Mouse (Mus musculus): ENCODE data around the gene Frmpd4. TPM values are rescaled to one million over a fixed set of nuclear protein-coding genes. Genes with fewer than 3 reads are reported as not detected.

Frmpd4 gene
- total and polyA plus RNA-seq, 3 experiments = not detected

GRCm38 (mm10) chrX:167518440-167518839 lies 1058.6 kb downstream of the Frmpd4 start:
- Histone ChIP-seq H3K4me2 (ENCODE audit: insufficient read depth, low read depth, poor library complexity, severe bottlenecking) (no peak overlapping the region), H3K36me3 (replicated peaks in 1 of 2; ENCODE audit: control insufficient read depth in 1 of 2, insufficient read depth in 1 of 2, low read length in 1 of 2) (no peaks in the 10 kb centered on the region), H3K27ac (ENCODE audit: insufficient read depth, low read depth) (no peak overlapping the region), H3K4me3 (replicated peaks in 1 of 3; ENCODE audit: low read depth in 2 of 3, low read length in 2 of 3, poor library complexity in 1 of 3) (no peak overlapping the region), H3K4me1 (ENCODE audit: control insufficient read depth in 1 of 2, insufficient read depth in 2 of 2) (no peaks in the 10 kb centered on the region; a peak in 1 of 4 replicates), H3K9ac (ENCODE audit: insufficient read depth, low read depth) (no peak overlapping the region), H3K9me3 (replicated peaks; ENCODE audit: low read length) (no peaks in the 10 kb centered on the region), H3K79me2 (replicated peaks; ENCODE audit: control insufficient read depth, extremely low read depth, insufficient read depth, poor library complexity, severe bottlenecking) (no peaks in the 10 kb centered on the region), H3K27me3 (replicated peaks) (no peaks in the 10 kb centered on the region)
- DNase-seq (ENCODE audit: extremely low read depth) = no peak
- in situ Hi-C loops (cut with MboI; ENCODE audit: low pct_ligation_motif_present, low pct_unique_long_range_greater_than_20kb, low sequenced_read_pairs) (no loop called here), dilution Hi-C loops (cut with MboI; ENCODE audit: extremely low pct_ligation_motif_present, extremely low pct_unique_long_range_greater_than_20kb, low sequenced_read_pairs) (no loop called here)
- TF ChIP-seq USF1 (IDR thresholded peaks at IDR 0.05; ENCODE audit: low read depth, low read length) (no peak), E2F4 (IDR thresholded peaks at IDR 0.05; ENCODE audit: insufficient replicate concordance, low read depth, low read length) (no peak), GABPA (IDR thresholded peaks at IDR 0.05; ENCODE audit: insufficient replicate concordance, low read depth, low read length) (no peak), MYC (IDR thresholded peaks at IDR 0.05; ENCODE audit: low read depth, low read length) (no peak), POLR2AphosphoS2 (IDR thresholded peaks at IDR 0.05; ENCODE audit: low read depth, low read length) (no peak), PAX5 (IDR thresholded peaks at IDR 0.05; ENCODE audit: low read length) (no peak), POLR2A (IDR thresholded peaks at IDR 0.05; ENCODE audit: low read depth, low read length) (no peak), HCFC1 (IDR thresholded peaks at IDR 0.05; ENCODE audit: low read depth, low read length) (no peak), ZMIZ1 (IDR thresholded peaks at IDR 0.05; ENCODE audit: low read depth, low read length) (no peak), USF2 (conservative IDR thresholded peaks at IDR 0.05; ENCODE audit: low read depth, low read length) (no peak), ELF1 (IDR thresholded peaks at IDR 0.05; ENCODE audit: low read depth, low read length) (no peak), BHLHE40 (IDR thresholded peaks at IDR 0.05; ENCODE audit: low read depth, low read length) (no peak), MAZ (IDR thresholded peaks at IDR 0.05; ENCODE audit: low read depth, low read length) (no peak), RAD21 (IDR thresholded peaks at IDR 0.05; ENCODE audit: low read depth, low read length) (no peak)

GRCm38 (mm10) chrX:167497780-167498179 lies 1079.3 kb downstream of the Frmpd4 start:
- no peaks in the 10 kb centered on the region for H3K36me3 ChIP-seq (replicated peaks in 1 of 2; ENCODE audit: control insufficient read depth in 1 of 2, insufficient read depth in 1 of 2, low read length in 1 of 2)
- H3K27ac ChIP-seq (ENCODE audit: insufficient read depth, low read depth) = no peak overlapping the region
- no peak overlapping the region for H3K4me2 ChIP-seq (ENCODE audit: insufficient read depth, low read depth, poor library complexity, severe bottlenecking)
- no peak overlapping the region for H3K9ac ChIP-seq (ENCODE audit: insufficient read depth, low read depth)
- DNase-seq (ENCODE audit: extremely low read depth) = peak; percentile 65
- no peaks in the 10 kb centered on the region for H3K9me3 ChIP-seq (replicated peaks; ENCODE audit: low read length)
- H3K4me1 ChIP-seq (ENCODE audit: control insufficient read depth in 1 of 2, insufficient read depth in 2 of 2) = no peaks in the 10 kb centered on the region
- H3K27me3 ChIP-seq (replicated peaks) = no peaks in the 10 kb centered on the region
- H3K79me2 ChIP-seq (replicated peaks; ENCODE audit: control insufficient read depth, extremely low read depth, insufficient read depth, poor library complexity, severe bottlenecking) = no peaks in the 10 kb centered on the region
- 0 out of 2 replicates have a peak, but pooled peaks have one; percentile 20 for TF ChIP-seq MAX (IDR thresholded peaks at IDR 0.05; ENCODE audit: low read length)
- no peak for TF ChIP-seq CHD2 (IDR thresholded peaks at IDR 0.05; ENCODE audit: low read length)
- TF ChIP-seq MEF2A (IDR thresholded peaks at IDR 0.05; ENCODE audit: borderline replicate concordance, low read depth, low read length) = no peak
- TF ChIP-seq NELFE (IDR thresholded peaks at IDR 0.05; ENCODE audit: low read depth, low read length) = 0 out of 2 replicates have a peak, but pooled peaks have one; percentile 27
- TF ChIP-seq GABPA (IDR thresholded peaks at IDR 0.05; ENCODE audit: insufficient replicate concordance, low read depth, low read length) = no peak
- no peak for TF ChIP-seq E2F4 (IDR thresholded peaks at IDR 0.05; ENCODE audit: insufficient replicate concordance, low read depth, low read length)
- TF ChIP-seq UBTF (IDR thresholded peaks at IDR 0.05; ENCODE audit: low read depth, low read length) = no peak
- TF ChIP-seq ZMIZ1 (IDR thresholded peaks at IDR 0.05; ENCODE audit: low read depth, low read length) = no peak
- TF ChIP-seq HCFC1 (IDR thresholded peaks at IDR 0.05; ENCODE audit: low read depth, low read length) = no peak
- TF ChIP-seq ZC3H11A (IDR thresholded peaks at IDR 0.05; ENCODE audit: low read depth, low read length) = peak; percentile 17; the same call in 1 of the 2 replicates
- peak; percentile 81 for TF ChIP-seq RAD21 (IDR thresholded peaks at IDR 0.05; ENCODE audit: low read depth, low read length)
- peak; percentile 76 for TF ChIP-seq SMC3 (IDR thresholded peaks at IDR 0.05; ENCODE audit: low read depth, low read length)
- no peak for TF ChIP-seq PAX5 (IDR thresholded peaks at IDR 0.05; ENCODE audit: low read length)
- TF ChIP-seq MYC (IDR thresholded peaks at IDR 0.05; ENCODE audit: low read depth, low read length) = no peak
- no peak for TF ChIP-seq ZNF384 (IDR thresholded peaks at IDR 0.05; ENCODE audit: low read depth, low read length)
- TF ChIP-seq TCF12 (IDR thresholded peaks at IDR 0.05; ENCODE audit: low read depth, low read length) = 0 out of 2 replicates have a peak, but pooled peaks have one; percentile 14
- TF ChIP-seq CTCF (conservative IDR thresholded peaks at IDR 0.05 in 1 of 2, IDR thresholded peaks at IDR 0.05 in 1 of 2; ENCODE audit: low read depth in 2 of 2, low read length in 2 of 2) = peak; percentile 47 to 73; a peak in 3 of 4 replicates
- no peak overlapping the region for H3K4me3 ChIP-seq (replicated peaks in 1 of 3; ENCODE audit: low read depth in 2 of 3, low read length in 2 of 3, poor library complexity in 1 of 3)
- in situ Hi-C loops (cut with MboI; ENCODE audit: low pct_ligation_motif_present, low pct_unique_long_range_greater_than_20kb, low sequenced_read_pairs) (no loop called here), dilution Hi-C loops (cut with MboI; ENCODE audit: extremely low pct_ligation_motif_present, extremely low pct_unique_long_range_greater_than_20kb, low sequenced_read_pairs) (no loop called here)
